Mouse (Mus musculus): ENCODE measurements around the gene Olfr1388.
"Not testable (repeated sequence)": the region's sequence is repeated elsewhere in the genome, so short reads cannot be mapped to it uniquely, and the experiment has no call there.

The Olfr1388 gene
- long read RNA-seq, experiment 1, result 0 reads
- long read RNA-seq, experiment 2, result 0 reads

DNA sequence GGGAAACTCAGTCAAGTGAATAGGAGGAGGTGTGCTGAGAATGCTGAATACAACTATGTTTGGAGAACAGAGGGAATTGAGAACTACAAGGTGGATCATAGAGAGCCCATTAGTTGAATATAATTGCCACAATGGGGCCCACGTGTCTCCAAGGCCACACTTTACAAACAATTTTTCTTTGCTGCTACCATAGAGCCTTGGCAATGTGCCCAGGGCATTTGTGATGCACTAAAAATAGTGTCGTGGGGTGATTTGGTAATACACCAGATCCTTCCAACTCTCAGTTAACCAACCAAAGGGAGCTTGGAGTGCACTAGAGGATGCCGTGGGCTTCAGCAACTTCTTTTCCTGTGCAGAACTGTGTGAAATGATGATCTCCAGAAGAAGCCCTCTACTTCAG lies at the start of gene Olfr1388:
Gene Olfr1388, plus strand, starts transcription at position 214 of the 400 bp plus-strand sequence.
- intact Hi-C loops (cut with DNase I), result no loop called here

GRCm38 (mm10) chr11:49392707-49393106 lies 43.7 kb upstream of the Olfr1388 start:
- intact Hi-C loops (cut with DNase I), result not testable (repeated sequence)

- intact Hi-C loops (cut with DNase I), result no loop called here
Measured at GRCm38 (mm10) chr11:49406784-49407183, 29.6 kb upstream of the Olfr1388 start.

- intact Hi-C loops (cut with DNase I), result loop anchor here (2.0 to 10.0 kb wide), 2 partner anchors 136 to 222 kb away; partner anchors contain the start of gene Olfr1393
Measured at GRCm38 (mm10) chr11:49410540-49410939, 25.9 kb upstream of the Olfr1388 start.

DNA sequence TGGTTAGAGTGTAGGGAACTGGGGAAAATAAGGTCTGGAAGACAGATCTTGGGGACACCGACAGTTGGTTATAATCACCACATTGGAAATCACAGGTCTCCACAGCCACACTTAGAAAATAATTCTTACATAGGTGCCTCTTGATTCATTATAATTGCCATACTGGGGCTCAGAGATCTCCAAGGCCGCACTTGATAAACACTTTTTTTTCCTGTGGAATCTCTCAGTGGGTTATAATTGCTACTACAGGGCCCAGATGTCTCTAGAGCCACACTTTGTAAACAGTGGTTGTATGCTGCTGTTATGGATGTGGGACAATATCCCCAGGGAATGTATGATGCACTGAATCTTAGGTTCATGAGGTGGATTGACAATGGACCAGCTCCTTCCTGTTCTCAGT lies 13.7 kb upstream of the Olfr1388 start, which contains the start of gene Olfr1389:
Gene Olfr1389, plus strand, starts transcription at position 301 of the 400 bp plus-strand sequence.
- intact Hi-C loops (cut with DNase I), result no loop called here

GRCm38 (mm10) chr11:49425257-49425927 lies 11.0 kb upstream of the Olfr1388 start:
- intact Hi-C loops (cut with DNase I), result no loop called here

DNA sequence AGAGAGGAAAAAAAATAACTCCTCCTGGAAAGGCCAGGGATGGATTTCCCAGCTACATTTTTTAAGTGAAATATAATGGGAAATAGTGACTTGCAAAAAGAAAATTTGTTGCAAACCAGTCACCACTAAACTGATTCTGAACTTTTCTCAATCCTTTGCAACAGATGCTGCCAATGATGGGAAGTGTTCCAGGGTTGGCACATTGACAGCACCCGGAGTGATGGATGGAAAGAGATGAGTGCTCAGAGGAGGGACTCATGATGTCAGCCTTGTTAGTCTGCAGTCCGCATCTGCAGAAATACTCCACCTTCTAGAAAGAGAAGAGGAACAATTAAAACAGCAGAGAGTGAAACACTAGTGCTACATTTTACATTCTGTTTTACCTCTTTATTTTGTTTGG lies 6.8 kb upstream of the Olfr1388 start:
- intact Hi-C loops (cut with DNase I), result no loop called here

- intact Hi-C loops (cut with DNase I), result no loop called here
Measured at GRCm38 (mm10) chr11:49455043-49455442, 18.6 kb downstream of the Olfr1388 start, which contains the start of gene Olfr1387. TSS of gene Olfr1387 (plus strand) at chr11:49455343.

DNA sequence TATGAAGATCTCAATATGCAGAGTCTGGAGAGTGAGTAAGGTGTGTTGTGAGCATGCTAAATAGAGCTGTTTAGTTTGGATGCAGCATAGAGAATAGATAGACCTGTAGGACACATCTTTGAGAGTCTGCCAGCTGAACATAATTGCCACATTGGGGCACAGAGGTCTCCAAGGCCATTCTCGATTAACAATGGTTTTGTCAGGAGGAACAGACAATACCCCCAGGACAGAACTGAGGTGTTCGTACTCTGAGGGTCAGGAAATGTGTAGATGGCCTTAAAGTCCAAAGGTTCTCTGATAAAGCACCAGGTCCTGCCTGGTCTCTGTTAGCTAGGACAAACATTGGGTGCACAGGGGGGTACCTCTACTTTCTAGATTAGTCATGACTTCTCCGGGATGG lies 28.3 kb downstream of the Olfr1388 start, which contains the start of gene Olfr1386:
Gene Olfr1386, plus strand, starts transcription at position 301 of the 400 bp plus-strand sequence.
- intact Hi-C loops (cut with DNase I), result not testable (repeated sequence)

- intact Hi-C loops (cut with DNase I), result no loop called here
Measured at GRCm38 (mm10) chr11:49485973-49486372, 49.5 kb downstream of the Olfr1388 start.

DNA sequence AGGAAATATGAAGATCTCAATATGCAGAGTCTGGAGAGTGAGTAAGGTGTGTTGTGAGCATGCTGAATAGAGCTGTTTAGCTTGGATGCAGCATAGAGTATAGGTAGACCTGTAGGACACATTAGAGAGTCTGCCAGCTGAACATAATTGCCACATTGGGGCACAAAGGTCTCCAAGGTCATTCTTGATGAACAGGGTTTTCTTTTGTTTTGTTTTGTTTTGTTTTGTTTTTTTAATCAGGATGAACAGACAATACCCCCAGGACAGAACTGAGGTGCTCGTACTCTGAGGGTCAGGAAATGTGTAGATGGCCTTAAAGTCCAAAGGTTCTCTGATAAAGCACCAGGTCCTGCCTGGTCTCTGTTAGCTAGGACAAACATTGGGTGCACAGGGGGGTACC lies 52.3 kb downstream of the Olfr1388 start, which contains the start of gene Olfr1385:
Gene Olfr1385, plus strand, starts transcription at position 301 of the 400 bp plus-strand sequence.
- intact Hi-C loops (cut with DNase I), result not testable (repeated sequence)
